Mouse (Mus musculus): Measurements from ENCODE around the gene Vmn1r19.
"Not testable (repeated sequence)": the region's sequence is repeated elsewhere in the genome, so short reads cannot be mapped to it uniquely, and the experiment has no call there.

The Vmn1r19 gene

DNA sequence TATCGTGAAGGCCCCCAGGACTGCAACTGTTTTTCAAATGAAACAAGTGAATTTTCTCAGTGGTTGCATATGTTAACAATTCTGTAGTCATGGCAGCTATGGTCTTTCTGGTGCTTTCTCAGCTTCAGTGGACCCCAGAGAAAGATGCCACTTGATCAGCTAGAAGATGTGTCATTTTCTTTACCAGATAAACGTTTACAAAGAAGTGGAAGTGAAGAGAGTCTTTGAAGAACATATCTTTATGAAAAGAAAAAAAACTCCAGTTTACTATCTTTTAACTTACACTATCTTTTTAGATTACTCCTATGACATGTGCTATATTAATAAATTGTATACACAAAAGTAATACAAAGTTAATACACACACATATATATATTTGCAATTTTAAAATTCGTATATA is at the start of gene Vmn1r19:
Vmn1r19 (plus strand) TSS at position 301 of the 400 bp plus-strand sequence.
- not testable (repeated sequence) for DNase-seq (ENCODE audit: low read depth)

DNA sequence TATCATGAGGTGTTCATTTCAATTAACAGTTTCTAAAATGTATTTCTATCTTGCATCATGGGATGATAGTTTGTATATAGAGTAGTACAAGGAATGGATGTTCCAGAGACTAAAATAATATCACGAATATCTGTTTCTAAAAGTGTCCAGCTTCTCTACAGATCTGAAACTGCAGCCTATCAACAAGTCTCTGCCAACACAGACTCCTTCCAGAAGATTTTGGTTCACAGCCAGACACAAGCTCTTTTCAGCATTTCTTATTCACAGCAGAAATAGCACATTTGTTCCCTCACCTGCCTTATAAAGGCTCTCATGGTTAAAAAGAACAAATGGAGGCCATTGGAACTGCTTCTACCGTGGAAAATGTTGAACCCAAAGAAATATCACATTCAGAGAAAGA is 46.7 kb upstream of the Vmn1r19 start:
- DNase-seq (ENCODE audit: low read depth) = no peak

DNA sequence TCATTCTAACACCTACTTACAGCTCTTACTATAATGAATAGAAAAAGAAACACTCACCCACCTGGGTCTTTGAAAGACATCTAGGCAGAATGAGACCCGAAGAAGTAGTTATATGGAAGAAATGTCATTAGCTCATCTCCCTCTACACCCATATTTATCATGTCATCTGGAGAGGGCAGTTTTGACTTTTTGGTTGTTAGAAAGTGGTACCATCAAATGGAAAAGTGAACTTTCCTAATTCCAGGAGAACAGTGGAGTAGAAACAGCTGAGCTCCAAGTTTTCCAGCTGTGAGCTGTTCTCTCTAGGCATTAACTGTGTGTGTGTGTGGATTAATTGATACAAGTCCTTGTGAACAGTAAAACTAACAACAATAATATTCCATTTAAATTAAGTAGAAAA is 40.0 kb upstream of the Vmn1r19 start, which contains the start of gene Vmn1r17:
Vmn1r17 (minus strand) TSS at position 101 of the 400 bp plus-strand sequence.
- no peak for DNase-seq (ENCODE audit: low read depth)

GRCm38 (mm10) chr6:57365866-57366265 is 37.7 kb upstream of the Vmn1r19 start:
- not testable (repeated sequence) for DNase-seq (ENCODE audit: low read depth)

- no peak for DNase-seq (ENCODE audit: low read depth)
Measured at GRCm38 (mm10) chr6:57367496-57367895, 36.1 kb upstream of the Vmn1r19 start.

- DNase-seq (ENCODE audit: low read depth) = no peak
Measured at GRCm38 (mm10) chr6:57395683-57396082, 7.9 kb upstream of the Vmn1r19 start, which contains the start of gene Vmn1r18. Vmn1r18 (minus strand) TSS chr6:57395783.

GRCm38 (mm10) chr6:57428630-57429029 is 25.1 kb downstream of the Vmn1r19 start, which contains the start of gene Vmn1r20:
Vmn1r20 (plus strand) TSS chr6:57428930.
- DNase-seq (ENCODE audit: low read depth) = no peak

DNA sequence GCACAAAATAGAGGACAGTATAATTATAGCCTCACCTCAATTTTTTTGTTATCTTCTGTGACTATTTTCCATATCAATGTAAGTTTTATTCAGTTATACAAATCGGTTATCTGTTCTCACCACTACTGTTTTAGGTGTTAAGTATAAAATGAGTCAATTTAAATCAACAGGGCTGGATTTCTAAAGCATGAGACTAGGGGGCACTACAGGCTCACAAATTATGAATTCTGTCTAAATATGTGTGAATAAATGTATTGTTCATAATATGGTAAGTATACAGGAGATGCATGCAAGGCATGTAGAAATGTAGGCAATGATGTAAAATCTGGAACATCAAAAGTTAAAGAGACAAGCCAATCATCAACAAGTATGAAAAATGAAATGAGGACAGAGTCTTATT is 27.6 kb downstream of the Vmn1r19 start:
- DNase-seq (ENCODE audit: low read depth) = peak; percentile 43
